Mouse (Mus musculus): Measurements from ENCODE around the gene Tmem139. TPM values are rescaled to one million over a fixed set of nuclear protein-coding genes. Genes with fewer than 3 reads are reported as not detected.

The Tmem139 gene
- total RNA-seq, 2 experiments from 2014 or later: 0.33 TPM; not detected in 1

GRCm38 (mm10) chr6:42282865-42283528 is 21.2 kb downstream of the Tmem139 start:
- peak in 1 of 2 experiments; percentile 36 for DNase-seq

GRCm38 (mm10) chr6:42286448-42286847 is 24.7 kb downstream of the Tmem139 start, which contains the start of gene Clcn1:
Clcn1 (plus strand) TSS chr6:42286685.
- no peak for DNase-seq

- DNase-seq: no peak
Measured at GRCm38 (mm10) chr6:42287562-42287961, 25.8 kb downstream of the Tmem139 start.

DNA sequence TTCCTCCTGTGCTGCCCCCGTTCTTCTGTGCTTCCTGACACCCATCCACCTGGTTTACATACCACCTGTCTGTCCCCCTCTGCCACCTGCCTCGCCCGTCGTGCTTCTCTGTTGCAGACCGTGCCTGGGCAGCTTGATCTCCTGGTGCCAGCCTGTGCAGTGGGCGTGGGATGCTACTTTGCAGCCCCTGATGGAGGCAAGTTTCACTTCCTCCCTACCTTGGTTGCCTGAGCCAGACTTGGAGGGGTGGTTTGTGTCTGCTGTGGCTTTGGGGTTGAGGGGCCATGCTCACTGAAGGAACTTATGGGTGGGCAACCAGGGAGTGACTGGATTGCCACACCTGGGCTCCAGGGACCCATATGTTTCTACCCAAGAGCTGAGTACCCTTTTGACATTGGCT is 31.6 kb downstream of the Tmem139 start:
- DNase-seq: no peak

DNA sequence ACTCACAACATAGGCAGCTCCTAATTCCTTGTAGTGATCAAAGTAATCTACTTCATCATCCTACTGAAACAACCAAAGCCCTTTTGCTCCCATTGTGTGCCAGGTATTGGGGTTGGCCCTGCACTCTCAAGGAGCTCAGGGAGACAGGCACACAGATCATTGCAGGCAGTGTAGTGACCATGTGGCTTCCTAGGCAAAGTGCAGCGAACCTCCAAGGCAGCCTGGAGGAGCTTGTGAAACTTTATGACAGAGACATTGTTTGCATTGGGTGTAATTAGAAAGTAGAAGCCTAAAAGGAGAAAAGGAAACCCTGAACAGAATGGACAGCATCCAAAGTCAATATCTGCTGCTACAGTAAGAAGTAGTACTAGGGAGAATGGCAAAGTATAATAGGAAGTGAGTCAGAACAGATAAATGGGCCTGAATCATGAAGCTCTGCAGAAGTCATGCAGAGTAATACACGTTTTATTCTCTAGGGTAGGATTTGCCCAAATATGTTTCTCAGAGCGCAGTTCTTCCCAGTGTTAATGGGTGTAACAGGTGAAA is 33.9 kb downstream of the Tmem139 start:
- DNase-seq: no peak

DNA sequence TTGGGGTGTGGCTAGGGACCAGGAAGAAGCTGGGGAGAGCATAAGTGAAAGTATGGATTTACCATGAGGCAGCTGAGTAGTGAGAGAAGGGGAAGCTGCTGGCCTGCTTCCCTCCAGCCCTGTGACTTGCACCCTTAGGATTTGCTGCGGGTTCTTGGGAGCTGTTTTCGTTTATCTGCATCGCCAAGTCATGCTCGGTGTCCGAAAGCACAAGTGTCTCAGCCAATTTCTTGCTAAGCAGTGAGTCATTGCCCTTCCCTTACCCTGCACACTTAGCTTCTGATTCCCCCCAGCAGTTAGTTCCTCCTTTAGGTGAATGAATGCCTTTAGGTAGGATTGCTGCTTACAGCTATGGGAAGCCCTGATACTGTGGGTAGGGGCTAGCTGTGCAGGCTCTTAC is 37.6 kb downstream of the Tmem139 start:
- no peak for DNase-seq

GRCm38 (mm10) chr6:42309816-42310378 is 48.1 kb downstream of the Tmem139 start:
- DNase-seq: no peak

DNA sequence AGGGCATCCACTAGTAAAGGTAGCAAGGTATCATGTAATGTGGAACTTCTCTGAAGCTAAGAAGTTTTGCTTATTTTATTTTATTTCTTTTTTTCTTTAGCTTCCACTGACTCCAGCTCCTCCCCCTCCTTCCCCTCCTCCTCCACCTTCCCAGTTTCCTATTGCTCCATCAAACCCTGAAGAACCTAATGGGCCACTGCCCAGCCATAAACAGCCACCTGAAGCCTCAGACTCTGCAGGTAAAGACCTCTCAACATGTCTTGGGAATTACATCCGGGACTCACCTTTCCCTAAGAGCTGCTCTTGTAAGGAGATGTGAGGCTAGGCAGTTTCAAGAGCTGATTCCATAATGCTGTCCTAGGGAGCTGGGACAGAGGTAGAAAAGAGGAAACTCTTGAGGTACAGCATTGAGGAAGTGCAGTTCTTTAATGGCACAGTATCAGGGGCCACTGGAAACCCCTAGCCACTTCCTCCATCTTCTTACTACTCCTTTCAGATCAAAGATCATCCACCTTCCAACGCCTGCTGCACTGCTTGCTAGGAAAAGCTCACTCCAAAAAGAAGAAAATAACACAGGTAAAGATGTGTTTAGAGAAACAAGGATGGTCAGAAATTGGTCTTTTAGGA is 48.8 kb downstream of the Tmem139 start:
- no peak for DNase-seq

Other genes with a start within 250 kb of the Tmem139 start
- not detected for gene Sva, start 223.6 kb upstream of the Tmem139 start, total RNA-seq (2021)
- not detected for gene Tas2r139, start 121.0 kb upstream of the Tmem139 start, total RNA-seq (2021)
- gene Tas2r144, start 46.6 kb upstream of the Tmem139 start, total RNA-seq (2021): not detected
- gene Gstk1, start 16.0 kb upstream of the Tmem139 start, total RNA-seq (2021): 100 to 1,000 TPM; 151 to 158 TPM
- gene Casp2, start 3.0 kb downstream of the Tmem139 start, total RNA-seq (2021): 10 to 100 TPM; 11.0 to 13.7 TPM
- 1 to 10 TPM; 3.7 to 4.7 TPM for gene Clcn1, start 24.7 kb downstream of the Tmem139 start, total RNA-seq (2021)
- gene Fam131b, start 62.7 kb downstream of the Tmem139 start, total RNA-seq (2021): under 1 TPM; 0.35 to 0.44 TPM
- 10 to 100 TPM; 50.2 to 51.8 TPM for gene Zyx, start 87.7 kb downstream of the Tmem139 start, total RNA-seq (2021)
- under 1 TPM; 0.20 to 0.26 TPM for gene Epha1, start 111.3 kb downstream of the Tmem139 start, total RNA-seq (2021)
- gene Tas2r143, start 138.3 kb downstream of the Tmem139 start, total RNA-seq (2021): not detected
- not detected for gene Tas2r135, start 143.5 kb downstream of the Tmem139 start, total RNA-seq (2021)
- not detected for gene Tas2r126, start 172.6 kb downstream of the Tmem139 start, total RNA-seq (2021)
- not detected for gene Olfr458, start 203.2 kb downstream of the Tmem139 start, total RNA-seq (2021)
- not detected for gene Olfr457, start 214.4 kb downstream of the Tmem139 start, total RNA-seq (2021)
- not detected for gene Olfr456, start 225.2 kb downstream of the Tmem139 start, total RNA-seq (2021)